Mouse (Mus musculus) B cell, adult 62 days (primary cell): ENCODE data around the gene Pcnp. TPM values are rescaled to one million over a fixed set of nuclear protein-coding genes. Genes with fewer than 3 reads are reported as not detected.

Source experiments
- total RNA-seq: library from RNA; stranded (reverse); gene quantifications from 4 replicates; pipeline ENCODE4 v1.2.4, GENCODE M21; 2023

Gene Pcnp
- total RNA-seq: 101 to 112 TPM (median 108 TPM) in 4 replicates

GRCm38 (mm10) chr16:56029661-56030082, at the start of gene Pcnp:
TSS of gene Pcnp (minus strand) at chr16:56029739.

GRCm38 (mm10) chr16:56048038-56048437, 18.5 kb upstream of the Pcnp start, which contains the start of gene Senp7:
TSS of gene Senp7 (plus strand) at chr16:56048338.

GRCm38 (mm10) chr16:56037138-56038010, 7.8 kb upstream of the Pcnp start, which contains the start of gene Trmt10c:
TSS of gene Trmt10c (minus strand) at chr16:56037819.

GRCm38 (mm10) chr16:55973431-55974255, 55.9 kb downstream of the Pcnp start, which contains the start of gene Zbtb11:
TSS of gene Zbtb11 (plus strand) at chr16:55973883.

GRCm38 (mm10) chr16:55966212-55966871, 63.2 kb downstream of the Pcnp start, which contains the start of gene Rpl24:
TSS of gene Rpl24 (plus strand) at chr16:55966275.

Other genes starting within 250 kb of the Pcnp start
- 76.9 to 100 TPM (median 86.5 TPM) in 4 replicates for gene Nfkbiz, start 190.8 kb downstream of the Pcnp start, total RNA-seq
- gene Nxpe3, start 134.5 kb downstream of the Pcnp start, total RNA-seq: 22.6 to 28.6 TPM (median 24.6 TPM) in 4 replicates
- gene Cep97, start 94.9 kb downstream of the Pcnp start, total RNA-seq: 12.1 to 16.5 TPM (median 14.0 TPM) in 4 replicates
- gene Rpl24, start 63.5 kb downstream of the Pcnp start, total RNA-seq: 751 to 839 TPM (median 789 TPM) in 4 replicates
- gene Zbtb11, start 55.9 kb downstream of the Pcnp start, total RNA-seq: 45.3 to 52.9 TPM (median 48.7 TPM) in 4 replicates
- gene Trmt10c, start 8.1 kb upstream of the Pcnp start, total RNA-seq: 11.1 to 15.0 TPM (median 12.9 TPM) in 4 replicates
- 80.7 to 95.7 TPM (median 87.1 TPM) in 4 replicates for gene Senp7, start 18.6 kb upstream of the Pcnp start, total RNA-seq
- 1.9 to 2.7 TPM (median 2.3 TPM) in 4 replicates for gene Impg2, start 174.6 kb upstream of the Pcnp start, total RNA-seq